Mouse (Mus musculus) spleen, postnatal 36 days (tissue): ENCODE measurements around the gene Gm3646.

ENCODE experiments used
- DNase-seq, 2 experiments: peaks; one replicate each; pipeline ENCODE4 v3.0.0; 2022; ENCODE audit warnings: low spot score in 2 of 2, mixed read lengths in 1 of 2

The Gm3646 gene

GRCm38 (mm10) chr1:39805243-39805979, at the start of gene Gm3646:
TSS of gene Gm3646 (minus strand) at chr1:39805332.
- DNase-seq = no peak

DNA sequence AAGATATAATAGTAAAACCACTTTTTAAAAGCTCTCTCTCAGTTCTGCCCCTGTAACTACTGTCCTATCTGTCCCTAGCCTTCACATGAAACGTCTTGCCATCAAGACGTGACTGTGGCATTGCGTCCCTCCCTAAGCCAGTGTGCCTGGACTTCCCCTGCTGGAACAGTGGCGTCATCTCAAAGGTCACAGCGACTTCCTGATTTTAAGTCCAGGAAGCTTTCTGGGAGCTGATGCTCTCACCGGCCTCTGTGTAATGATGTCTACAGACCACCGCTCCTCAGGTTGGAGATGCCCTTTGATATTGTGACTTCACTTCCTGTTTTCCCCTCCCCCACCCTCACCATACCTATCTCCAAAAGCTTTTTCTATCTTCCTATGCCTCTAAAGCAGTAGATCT, 41.9 kb upstream of the Gm3646 start:
- peak in 1 of 2 experiments; percentile 15 for DNase-seq

GRCm38 (mm10) chr1:39846031-39846550, 41.0 kb upstream of the Gm3646 start:
- DNase-seq = no peak

GRCm38 (mm10) chr1:39843328-39843727, 38.2 kb upstream of the Gm3646 start:
- no peak for DNase-seq

GRCm38 (mm10) chr1:39842218-39843007, 37.3 kb upstream of the Gm3646 start:
- peak; percentile 8 to 10 for DNase-seq

DNA sequence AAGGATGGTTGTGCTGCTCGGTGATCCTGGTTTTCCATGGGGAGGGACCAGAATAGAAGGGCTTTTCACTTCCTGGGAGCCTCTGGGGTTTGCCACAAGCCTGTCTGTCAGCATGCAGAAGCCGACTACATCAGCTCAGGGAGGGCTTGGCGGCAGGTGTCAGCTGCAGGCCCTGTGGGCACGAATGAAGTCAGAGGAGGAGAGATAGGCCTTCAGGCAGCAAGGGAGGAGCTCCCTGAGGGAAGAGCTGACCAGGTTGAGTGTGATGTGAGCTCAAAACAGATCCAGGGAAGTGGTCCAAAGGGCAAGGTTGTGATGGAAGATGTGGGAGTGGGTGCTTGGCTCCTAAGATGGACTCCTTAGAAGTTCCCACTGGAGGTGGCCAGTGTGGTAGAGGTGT, 35.7 kb upstream of the Gm3646 start:
- DNase-seq = no peak

- peak; percentile 2 to 20 for DNase-seq
These were observed 34.7 kb upstream of the Gm3646 start for GRCm38 (mm10) chr1:39839838-39840237.

DNA sequence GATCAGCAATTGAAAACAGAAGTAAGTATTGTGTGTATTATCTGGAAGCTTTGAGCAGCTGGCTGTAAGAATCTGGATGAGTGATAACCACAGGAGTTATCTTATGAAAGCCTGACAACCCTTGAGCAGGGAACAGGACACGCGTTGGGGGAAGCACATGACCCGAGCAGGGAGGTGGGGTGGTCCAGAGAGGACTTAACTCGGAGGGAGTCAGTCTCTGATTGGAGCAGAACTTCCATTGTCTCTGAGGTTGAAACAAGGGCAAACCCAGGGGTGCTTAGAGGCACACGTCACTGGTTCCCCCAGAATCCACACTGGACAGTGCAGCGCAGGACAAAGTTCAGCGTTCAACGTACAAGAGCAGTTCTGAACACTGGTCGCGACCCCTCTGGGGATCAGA, 34.1 kb upstream of the Gm3646 start:
- no peak for DNase-seq

DNA sequence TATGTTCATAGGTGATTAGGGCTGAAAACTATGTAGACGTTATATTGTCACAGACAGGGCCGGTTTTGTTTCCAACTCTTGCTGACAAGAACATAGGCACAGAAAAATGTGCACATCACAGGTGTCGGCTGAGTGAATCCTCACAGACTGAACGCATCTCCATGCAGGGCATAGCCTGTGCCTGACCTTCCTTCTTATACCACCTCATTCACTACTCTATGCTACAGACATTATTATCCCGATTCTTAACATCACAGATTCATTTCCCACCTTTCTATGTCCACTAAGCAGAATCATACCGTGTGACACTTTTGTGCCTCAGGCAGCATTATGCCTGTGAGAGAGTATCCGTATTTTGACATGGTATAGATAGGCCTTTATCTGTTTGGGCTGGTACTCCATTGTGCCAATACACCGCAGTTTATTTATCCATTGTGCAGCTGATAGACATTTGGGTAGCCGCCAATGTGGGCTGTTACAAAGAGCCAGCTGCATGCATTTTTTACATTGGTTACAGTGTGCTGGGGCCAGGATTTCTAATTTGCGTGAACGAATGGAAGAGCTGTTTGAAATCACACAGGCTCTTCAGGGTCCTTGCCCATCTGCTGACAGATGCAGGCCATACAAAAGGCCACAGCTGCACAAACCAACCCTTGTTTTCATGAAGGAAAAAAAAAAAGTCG, 33.5 kb upstream of the Gm3646 start:
- DNase-seq = no peak

GRCm38 (mm10) chr1:39831594-39832039, 26.5 kb upstream of the Gm3646 start:
- no peak for DNase-seq

DNA sequence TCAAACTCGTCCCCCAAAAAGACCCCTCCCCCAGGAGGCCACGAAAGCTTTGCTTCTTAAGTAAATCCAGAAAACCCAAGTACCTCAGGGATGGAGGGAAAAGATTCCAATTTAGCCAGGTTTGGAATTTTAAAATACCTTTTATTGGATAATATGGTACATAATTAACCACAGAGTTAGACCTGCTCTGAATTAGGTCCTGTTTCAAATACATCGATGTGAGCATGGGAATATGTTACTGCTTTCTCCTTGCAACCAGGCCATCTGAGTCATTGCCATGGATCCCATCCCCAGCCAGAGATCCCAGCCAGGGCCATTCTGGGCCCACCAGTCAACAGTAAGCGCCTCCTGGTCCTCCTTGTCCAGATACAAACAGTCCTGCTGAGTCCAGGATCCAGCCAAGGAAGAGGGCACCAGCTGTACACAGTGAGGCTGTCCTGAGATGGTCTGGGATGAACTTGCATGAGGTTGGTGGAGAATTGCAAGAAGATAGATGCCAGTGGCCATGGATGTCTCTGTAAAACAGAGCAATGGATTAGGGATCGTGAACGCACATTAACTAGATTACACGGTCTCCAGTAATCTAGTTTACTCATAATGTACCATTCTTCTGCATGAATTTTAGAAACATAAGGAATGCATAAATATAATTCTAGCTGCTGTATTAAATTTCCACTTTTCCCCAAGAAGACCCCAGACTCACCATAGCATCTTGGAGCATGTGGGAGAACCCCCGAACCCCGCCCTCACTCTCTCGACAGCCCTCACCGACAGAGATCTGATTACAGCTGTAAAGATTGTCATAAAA, 25.9 kb upstream of the Gm3646 start:
- no peak for DNase-seq

GRCm38 (mm10) chr1:39824902-39825301, 19.8 kb upstream of the Gm3646 start:
- no peak for DNase-seq

- no peak for DNase-seq
These were observed 19.1 kb upstream of the Gm3646 start for GRCm38 (mm10) chr1:39824240-39824639.

- DNase-seq = no peak
These were observed 14.5 kb upstream of the Gm3646 start for GRCm38 (mm10) chr1:39819596-39819995.

- no peak for DNase-seq
These were observed 10.6 kb upstream of the Gm3646 start for GRCm38 (mm10) chr1:39815766-39816165.

DNA sequence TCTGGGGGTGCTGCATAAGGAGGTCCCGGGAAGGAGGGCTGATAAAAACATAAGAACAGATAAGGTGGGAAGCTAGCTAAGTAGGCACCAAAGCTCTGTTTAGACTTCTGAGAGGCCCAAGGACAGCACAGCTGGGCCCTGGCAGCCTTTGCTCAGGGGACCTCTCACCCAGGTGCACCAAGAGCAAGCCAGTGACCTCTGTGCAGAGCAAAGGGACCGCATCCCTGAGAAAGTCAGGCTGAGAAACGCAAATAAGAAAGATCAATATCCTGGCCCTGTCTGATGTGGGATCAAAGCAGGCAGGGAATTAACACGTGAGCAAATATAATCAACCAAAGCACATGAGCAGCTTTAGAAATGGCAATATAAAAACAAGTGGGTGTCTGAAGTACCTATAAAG, 7.9 kb upstream of the Gm3646 start:
- no peak for DNase-seq

DNA sequence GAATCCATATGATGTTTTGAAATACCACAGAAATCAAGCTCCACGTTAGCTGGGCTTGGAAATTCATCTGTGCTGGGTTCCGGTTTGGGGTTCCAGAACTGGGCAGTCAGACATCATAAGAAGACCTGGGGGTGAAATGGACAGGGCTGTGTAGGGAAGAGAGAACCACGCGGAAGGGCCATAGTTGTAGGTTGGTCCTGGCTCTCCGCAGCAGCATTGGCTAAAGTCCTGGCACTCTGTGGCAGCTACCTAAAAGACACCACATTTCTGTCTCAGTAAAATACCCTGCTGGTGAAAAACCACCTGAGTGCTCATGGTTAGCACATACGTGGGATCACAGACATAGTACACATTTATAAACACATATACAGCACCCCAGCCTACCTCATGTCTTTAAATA, 343 bp downstream of the Gm3646 start:
- DNase-seq = no peak

DNA sequence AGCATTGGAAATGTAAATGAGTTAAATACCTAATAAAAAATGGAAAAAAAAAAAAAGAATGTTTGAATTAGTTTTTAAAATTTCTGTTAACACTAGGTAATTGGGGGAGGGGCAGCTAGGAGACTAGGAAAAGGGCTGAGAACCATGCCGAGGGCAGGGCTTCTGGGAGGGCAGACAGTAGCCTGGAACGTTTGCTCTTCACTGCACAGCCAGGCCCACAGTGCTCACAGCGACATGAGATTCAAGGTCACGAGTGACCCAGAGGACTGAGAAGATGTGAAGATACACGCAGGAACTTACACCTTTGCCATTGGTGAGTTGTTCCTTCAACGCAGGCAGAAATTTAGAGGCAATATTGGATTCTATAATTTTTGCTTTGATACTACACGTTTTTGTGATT, 2.2 kb downstream of the Gm3646 start:
- DNase-seq = no peak

DNA sequence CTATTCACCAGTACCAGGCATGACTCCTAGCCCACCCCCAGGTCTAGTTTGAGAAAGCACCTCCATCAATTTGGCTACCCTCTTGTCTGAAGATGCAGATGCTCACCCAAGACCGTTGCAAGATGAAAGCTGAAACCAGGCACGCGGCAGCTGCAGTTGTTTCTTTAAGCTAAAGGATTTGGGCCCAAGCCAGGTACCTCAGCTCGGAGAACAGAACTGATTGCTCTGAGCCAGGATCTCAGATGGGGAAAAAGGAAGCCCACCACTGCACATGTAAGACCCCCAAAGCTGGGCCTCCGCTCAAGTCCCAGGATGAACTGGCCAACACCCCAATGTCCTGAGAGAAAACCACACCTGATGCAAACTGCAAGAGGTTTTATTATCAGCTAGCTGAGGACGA, 7.6 kb downstream of the Gm3646 start:
- DNase-seq = no peak

- DNase-seq = no peak
These were observed 8.4 kb downstream of the Gm3646 start for GRCm38 (mm10) chr1:39796765-39797164.

GRCm38 (mm10) chr1:39784632-39785031, 20.5 kb downstream of the Gm3646 start:
- no peak for DNase-seq
